Mouse (Mus musculus): ENCODE results near the gene Zdhhc1. TPM values are rescaled to one million over a fixed set of nuclear protein-coding genes. Genes with fewer than 3 reads are reported as not detected.

Zdhhc1 gene
- polyA plus RNA-seq, 1 experiment: 45.4 TPM

DNA sequence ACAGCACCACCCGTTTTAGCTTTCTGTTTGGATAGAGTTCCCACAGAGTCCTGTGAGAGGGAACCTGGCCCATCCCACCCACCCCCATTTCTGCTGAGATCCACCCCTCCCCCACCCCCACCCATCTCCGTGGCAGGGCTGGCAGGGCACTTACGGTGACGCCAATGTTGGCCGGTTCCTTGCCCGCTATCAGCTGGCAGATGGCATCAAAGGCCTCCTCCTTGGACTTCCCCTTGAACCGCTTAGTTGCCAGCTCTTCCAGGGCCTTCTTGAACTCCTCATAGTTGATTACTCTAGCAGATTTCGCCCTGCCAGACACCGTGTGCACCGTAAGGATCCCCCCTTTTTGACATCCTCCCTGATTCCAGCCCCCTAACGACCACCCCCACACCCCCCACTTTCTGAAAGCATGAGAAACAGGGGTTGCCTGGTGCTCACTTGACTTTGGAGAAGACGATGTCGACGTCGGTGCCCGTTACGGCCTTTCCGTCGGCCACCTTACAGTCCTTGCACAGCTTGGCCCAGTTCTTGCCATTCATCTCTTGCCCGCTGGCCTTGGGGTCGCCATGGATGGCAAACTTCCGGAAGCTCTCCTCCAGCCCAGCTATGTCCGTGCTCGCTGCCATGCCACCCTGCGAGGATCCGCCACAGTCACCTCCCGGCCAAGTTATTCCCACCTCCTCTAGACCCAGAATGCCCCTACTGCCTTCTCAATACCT lies 28.5 kb downstream of the Zdhhc1 start:
- Histone ChIP-seq H3K4me3 (ENCODE audit: control insufficient read depth, low read depth, low read length) (no peak overlapping the region; the same call in 1 of the 2 replicates), H3K36me3 (ENCODE audit: control insufficient read depth, insufficient read depth, low read length) (no peaks in the 10 kb centered on the region), H3K27ac (ENCODE audit: control insufficient read depth, insufficient read depth, low read depth, low read length) (no peak overlapping the region), H3K4me1 (ENCODE audit: control insufficient read depth, insufficient read depth, low read length) (peaks cover 33% of the 10 kb centered on the region), H3K27me3 (ENCODE audit: control insufficient read depth, insufficient read depth, low read length) (no peaks in the 10 kb centered on the region)
- TF ChIP-seq POLR2A (IDR thresholded peaks at IDR 0.05; ENCODE audit: control insufficient read depth, low read depth, low read length): no peak
- TF ChIP-seq CTCF (IDR thresholded peaks at IDR 0.05; ENCODE audit: control insufficient read depth, insufficient read depth, insufficient replicate concordance, low read depth, low read length): no peak

GRCm38 (mm10) chr8:105467396-105467985 lies 29.2 kb downstream of the Zdhhc1 start:
- H3K27ac ChIP-seq (ENCODE audit: control insufficient read depth, insufficient read depth, low read depth, low read length): no peak overlapping the region
- TF ChIP-seq CTCF (IDR thresholded peaks at IDR 0.05; ENCODE audit: control insufficient read depth, insufficient read depth, insufficient replicate concordance, low read depth, low read length): no peak
- no peak for TF ChIP-seq POLR2A (IDR thresholded peaks at IDR 0.05; ENCODE audit: control insufficient read depth, low read depth, low read length)
- H3K4me1 ChIP-seq (ENCODE audit: control insufficient read depth, insufficient read depth, low read length): peaks cover 27% of the 10 kb centered on the region
- H3K36me3 ChIP-seq (ENCODE audit: control insufficient read depth, insufficient read depth, low read length): no peaks in the 10 kb centered on the region
- no peak overlapping the region for H3K4me3 ChIP-seq (ENCODE audit: control insufficient read depth, low read depth, low read length)
- no peaks in the 10 kb centered on the region for H3K27me3 ChIP-seq (ENCODE audit: control insufficient read depth, insufficient read depth, low read length)

- TF ChIP-seq CTCF (IDR thresholded peaks at IDR 0.05; ENCODE audit: control insufficient read depth, insufficient read depth, insufficient replicate concordance, low read depth, low read length) (no peak), POLR2A (IDR thresholded peaks at IDR 0.05; ENCODE audit: control insufficient read depth, low read depth, low read length) (no peak)
- Histone ChIP-seq H3K36me3 (ENCODE audit: control insufficient read depth, insufficient read depth, low read length) (no peaks in the 10 kb centered on the region), H3K4me3 (ENCODE audit: control insufficient read depth, low read depth, low read length) (no peak overlapping the region), H3K27ac (ENCODE audit: control insufficient read depth, insufficient read depth, low read depth, low read length) (no peak overlapping the region), H3K27me3 (ENCODE audit: control insufficient read depth, insufficient read depth, low read length) (no peaks in the 10 kb centered on the region), H3K4me1 (ENCODE audit: control insufficient read depth, insufficient read depth, low read length) (peaks cover 25% of the 10 kb centered on the region)
Measured at GRCm38 (mm10) chr8:105466700-105467291, 29.9 kb downstream of the Zdhhc1 start.

DNA sequence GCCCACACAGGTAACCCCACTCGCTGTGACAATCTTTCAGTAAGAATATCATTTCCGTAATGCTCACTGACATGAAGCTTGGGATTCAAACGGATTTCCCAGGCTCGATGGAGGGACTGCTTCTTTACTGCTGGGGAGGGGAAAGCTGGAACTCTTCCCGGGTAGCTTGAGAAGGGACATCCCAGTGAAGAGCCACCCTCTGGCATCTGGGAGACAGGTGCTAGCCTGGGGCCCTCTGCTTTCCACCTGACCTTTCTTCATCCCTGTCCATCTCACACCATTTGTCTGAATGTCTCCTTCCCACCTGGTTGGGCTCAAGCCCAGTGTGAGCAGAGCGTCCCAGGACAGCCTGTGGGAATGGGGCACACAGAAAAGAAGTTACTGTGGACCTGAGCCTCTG lies 30.5 kb downstream of the Zdhhc1 start:
- Histone ChIP-seq H3K27me3 (ENCODE audit: control insufficient read depth, insufficient read depth, low read length) (no peaks in the 10 kb centered on the region), H3K27ac (ENCODE audit: control insufficient read depth, insufficient read depth, low read depth, low read length) (no peak overlapping the region), H3K4me1 (ENCODE audit: control insufficient read depth, insufficient read depth, low read length) (peaks cover 19% of the 10 kb centered on the region), H3K36me3 (ENCODE audit: control insufficient read depth, insufficient read depth, low read length) (no peaks in the 10 kb centered on the region), H3K4me3 (ENCODE audit: control insufficient read depth, low read depth, low read length) (no peak overlapping the region)
- TF ChIP-seq POLR2A (IDR thresholded peaks at IDR 0.05; ENCODE audit: control insufficient read depth, low read depth, low read length): no peak

GRCm38 (mm10) chr8:105464595-105464994 lies 32.1 kb downstream of the Zdhhc1 start:
- Histone ChIP-seq H3K4me1 (ENCODE audit: control insufficient read depth, insufficient read depth, low read length) (peaks cover 10% of the 10 kb centered on the region), H3K36me3 (ENCODE audit: control insufficient read depth, insufficient read depth, low read length) (no peaks in the 10 kb centered on the region), H3K4me3 (ENCODE audit: control insufficient read depth, low read depth, low read length) (no peak overlapping the region), H3K27me3 (ENCODE audit: control insufficient read depth, insufficient read depth, low read length) (no peaks in the 10 kb centered on the region), H3K27ac (ENCODE audit: control insufficient read depth, insufficient read depth, low read depth, low read length) (no peak overlapping the region)
- TF ChIP-seq POLR2A (IDR thresholded peaks at IDR 0.05; ENCODE audit: control insufficient read depth, low read depth, low read length) (no peak), CTCF (IDR thresholded peaks at IDR 0.05; ENCODE audit: control insufficient read depth, insufficient read depth, insufficient replicate concordance, low read depth, low read length) (no peak)

- Histone ChIP-seq H3K4me1 (ENCODE audit: control insufficient read depth, insufficient read depth, low read length) (peaks cover 2% of the 10 kb centered on the region), H3K36me3 (ENCODE audit: control insufficient read depth, insufficient read depth, low read length) (no peaks in the 10 kb centered on the region), H3K4me3 (ENCODE audit: control insufficient read depth, low read depth, low read length) (no peak overlapping the region), H3K27ac (ENCODE audit: control insufficient read depth, insufficient read depth, low read depth, low read length) (no peak overlapping the region), H3K27me3 (ENCODE audit: control insufficient read depth, insufficient read depth, low read length) (no peaks in the 10 kb centered on the region)
- TF ChIP-seq CTCF (IDR thresholded peaks at IDR 0.05; ENCODE audit: control insufficient read depth, insufficient read depth, insufficient replicate concordance, low read depth, low read length): no peak
- TF ChIP-seq POLR2A (IDR thresholded peaks at IDR 0.05; ENCODE audit: control insufficient read depth, low read depth, low read length): no peak
Measured at GRCm38 (mm10) chr8:105461085-105461803, 35.5 kb downstream of the Zdhhc1 start.

- Histone ChIP-seq H3K27ac (ENCODE audit: control insufficient read depth, insufficient read depth, low read depth, low read length) (no peak overlapping the region), H3K36me3 (ENCODE audit: control insufficient read depth, insufficient read depth, low read length) (no peaks in the 10 kb centered on the region), H3K4me1 (ENCODE audit: control insufficient read depth, insufficient read depth, low read length) (peaks cover 2% of the 10 kb centered on the region), H3K4me3 (ENCODE audit: control insufficient read depth, low read depth, low read length) (no peak overlapping the region), H3K27me3 (ENCODE audit: control insufficient read depth, insufficient read depth, low read length) (no peaks in the 10 kb centered on the region)
- TF ChIP-seq CTCF (IDR thresholded peaks at IDR 0.05; ENCODE audit: control insufficient read depth, insufficient read depth, insufficient replicate concordance, low read depth, low read length): no peak
- no peak for TF ChIP-seq POLR2A (IDR thresholded peaks at IDR 0.05; ENCODE audit: control insufficient read depth, low read depth, low read length)
Measured at GRCm38 (mm10) chr8:105455218-105455617, 41.5 kb downstream of the Zdhhc1 start.

Data from testis, adult 2 months (tissue).